In genomic region chr1:185610586-185610985, GRCm38 (mm10) we compare ENCODE assay signal across 11 mouse cellular contexts.
DNase-seq lines count a peak whose midpoint lies in the region.
"Had no signal": no experiment of that assay in that cellular context is flagged by ENCODE, and none has a peak within 500 bp of the region (broad histone marks: within the 10 kb centered on the region; RNA-seq: fewer than 3 reads in every experiment).

No protein-coding gene starts in this region.

- DNase-seq in heart, embryonic 10.5 days (ENCODE audit: low spot score), result peak; percentile 81
- DNase-seq in heart, adult 8-10 months (ENCODE audit: low spot score), result no peak
- peak; percentile 84 for DNase-seq in ovary, adult 18-20 months (ENCODE audit: low spot score)
- DNase-seq in ovary, postnatal 10 days (ENCODE audit: low spot score), result no peak
- DNase-seq in left cerebral cortex, postnatal 36 days (ENCODE audit: low spot score in 2 of 2), result peak; percentile 5 to 6
- peak; percentile 70 for DNase-seq in testis, postnatal 10 days (ENCODE audit: low spot score)
- no peak for DNase-seq in gastrocnemius, postnatal 36 days
- no peak for DNase-seq in urinary bladder, postnatal 36 days (ENCODE audit: low spot score in 2 of 2)

- WGBS in heart, embryonic 10.5 days, result 21% methylated on average over 3 of the region's 3 CpGs

- no peaks in the 10 kb centered on the region for H3K9me3 ChIP-seq in heart, embryonic 10.5 days
- H3K9me3 ChIP-seq: hindbrain, embryonic 10.5 days; limb, embryonic 13.5 days had no signal

- H3K36me3 ChIP-seq in heart, embryonic 10.5 days, result no peaks in the 10 kb centered on the region
- H3K36me3 ChIP-seq: hindbrain, embryonic 10.5 days; limb, embryonic 13.5 days had no signal

- H3K27ac ChIP-seq in heart, embryonic 10.5 days, result peak overlapping the region; percentile 42; the same call in 1 of the 2 replicates
- H3K27ac ChIP-seq: hindbrain, embryonic 10.5 days; kidney, postnatal 0 days; limb, embryonic 13.5 days had no signal

- intact Hi-C loops in left cerebral cortex, postnatal 36 days (cut with DNase I), result no loop called here
- intact Hi-C loops in gastrocnemius, postnatal 36 days (cut with DNase I), result no loop called here

- no peak overlapping the region for H3K4me3 ChIP-seq in heart, embryonic 10.5 days
- H3K4me3 ChIP-seq: hindbrain, embryonic 10.5 days; limb, embryonic 13.5 days had no signal

- no peaks in the 10 kb centered on the region for H3K27me3 ChIP-seq in heart, embryonic 10.5 days (ENCODE audit: insufficient read depth, poor library complexity, severe bottlenecking)
- H3K27me3 ChIP-seq: limb, embryonic 13.5 days had no signal

- peaks cover 20% of the 10 kb centered on the region for H3K4me1 ChIP-seq in heart, embryonic 10.5 days
- H3K4me1 ChIP-seq: limb, embryonic 13.5 days had no signal

Comparison
In these comparisons a context has a peak if more than half of its experiments do, and no peak if none do; other contexts are left out.
1. DNase-seq: peak in heart, embryonic 10.5 days (single experiment), ovary, adult 18-20 months (single experiment), left cerebral cortex, postnatal 36 days (2 of 2) and testis, postnatal 10 days (single experiment); none in heart, adult 8-10 months (single experiment), ovary, postnatal 10 days (single experiment), gastrocnemius, postnatal 36 days (0 of 2) and urinary bladder, postnatal 36 days (0 of 2).